Mouse (Mus musculus) cerebellum, adult 2 months (tissue): ENCODE measurements around the gene Pik3ca. TPM values are rescaled to one million over a fixed set of nuclear protein-coding genes. Genes with fewer than 3 reads are reported as not detected.

Experiments used
- DNase-seq, 2 experiments: peaks; one replicate each; pipeline ENCODE4 v3.0.0; 2021
- H3K27ac ChIP-seq: fragments of 200-500 bp; 2 replicates; pipeline ENCODE4 v1.5.1; 2012; ENCODE audit warnings: low read length, control low read depth, inconsistent platforms; ENCODE audit not compliant: insufficient read depth
- H3K27me3 ChIP-seq: fragments of 200-500 bp; 2 replicates; pipeline ENCODE4 v1.6.1; 2012; ENCODE audit warnings: inconsistent platforms, mild to moderate bottlenecking, low read length, moderate library complexity; ENCODE audit not compliant: control insufficient read depth, insufficient read depth
- H3K4me1 ChIP-seq: fragments of 200-500 bp; 2 replicates; pipeline ENCODE4 v1.6.1; 2011; ENCODE audit warnings: low read length; ENCODE audit not compliant: control insufficient read depth, insufficient read depth
- H3K4me3 ChIP-seq: fragments of 200-500 bp; replicated peaks from 2 replicates; pipeline ENCODE3; 2011; ENCODE audit warnings: mild to moderate bottlenecking, low read depth, low read length, control low read depth; ENCODE audit not compliant: insufficient read depth
- CTCF ChIP-seq: fragments of 200-500 bp; IDR thresholded peaks from 2 replicates; pipeline ENCODE4 v1.5.1; 2011; ENCODE audit warnings: low read depth, mild to moderate bottlenecking, control low read depth, low read length, moderate library complexity, borderline replicate concordance; ENCODE audit not compliant: insufficient read depth
- POLR2A ChIP-seq: fragments of 200-500 bp; IDR thresholded peaks from 2 replicates; pipeline ENCODE4 v1.6.1; 2011; ENCODE audit warnings: low read length, control low read depth, borderline replicate concordance; ENCODE audit not compliant: insufficient read depth
- WGBS: fragments of 180-500 bp; shearing (Covaris S2); methylation state at CpG from one replicate; pipeline ENCODE4 v1.1.7; 2018; 5-methylcytosine and 5-hydroxymethylcytosine counted together
- polyA plus RNA-seq: library from polyadenylated mRNA; depleted of rRNA; stranded (reverse); fragments of >200 nt; gene quantifications from 2 replicates; pipeline ENCODE4 v1.2.3, GENCODE M21; 2012

Gene Pik3ca
- polyA plus RNA-seq, 1 experiment: 29.7 TPM

DNA sequence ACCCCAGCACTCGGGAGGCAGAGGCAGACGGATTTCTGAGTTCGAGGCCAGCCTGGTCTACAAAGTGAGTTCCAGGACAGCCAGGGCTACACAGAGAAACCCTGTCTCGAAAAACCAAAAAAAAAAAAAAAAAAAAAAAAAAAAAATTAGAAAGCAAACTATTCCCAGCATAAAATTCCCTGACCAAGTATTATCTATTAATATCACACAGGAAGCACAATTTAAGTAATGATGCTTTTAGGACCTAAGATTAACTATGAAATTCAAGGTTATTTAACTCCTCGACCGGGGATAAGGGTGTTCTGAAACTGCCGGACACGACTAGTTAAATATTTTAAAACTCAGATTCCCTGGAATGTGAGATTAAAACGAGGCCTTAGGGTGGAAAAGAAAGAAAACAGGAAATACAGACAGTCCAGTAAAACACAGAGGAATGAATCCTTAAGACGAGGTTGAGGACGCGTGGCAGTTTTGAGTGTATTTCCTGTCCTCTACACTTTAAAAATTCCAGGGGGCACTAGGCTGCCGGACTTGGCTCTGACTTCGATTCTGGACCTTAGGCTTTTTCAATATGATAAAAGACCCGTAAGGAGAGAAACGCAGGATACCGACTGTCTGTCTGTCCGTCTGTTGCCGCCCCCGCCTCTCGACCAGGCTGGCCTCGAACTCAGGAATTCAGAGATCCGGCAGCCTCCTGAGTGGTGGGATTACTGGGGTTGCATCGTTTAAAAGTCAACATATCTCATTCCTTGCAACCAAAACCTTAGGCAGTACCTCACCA lies 1.5 kb upstream of the Pik3ca start:
- TF ChIP-seq CTCF: no peak
- TF ChIP-seq POLR2A: no peak
- Histone ChIP-seq H3K27ac (peak overlapping the region; percentile 78; the same call in 1 of the 2 replicates), H3K27me3 (no peaks in the 10 kb centered on the region), H3K4me1 (peaks cover 7% of the 10 kb centered on the region), H3K4me3 (peak overlapping the region; percentile 71)
- peak; percentile 43 to 58 for DNase-seq
- WGBS: 22% methylated on average over 24 of the region's 24 CpGs

DNA sequence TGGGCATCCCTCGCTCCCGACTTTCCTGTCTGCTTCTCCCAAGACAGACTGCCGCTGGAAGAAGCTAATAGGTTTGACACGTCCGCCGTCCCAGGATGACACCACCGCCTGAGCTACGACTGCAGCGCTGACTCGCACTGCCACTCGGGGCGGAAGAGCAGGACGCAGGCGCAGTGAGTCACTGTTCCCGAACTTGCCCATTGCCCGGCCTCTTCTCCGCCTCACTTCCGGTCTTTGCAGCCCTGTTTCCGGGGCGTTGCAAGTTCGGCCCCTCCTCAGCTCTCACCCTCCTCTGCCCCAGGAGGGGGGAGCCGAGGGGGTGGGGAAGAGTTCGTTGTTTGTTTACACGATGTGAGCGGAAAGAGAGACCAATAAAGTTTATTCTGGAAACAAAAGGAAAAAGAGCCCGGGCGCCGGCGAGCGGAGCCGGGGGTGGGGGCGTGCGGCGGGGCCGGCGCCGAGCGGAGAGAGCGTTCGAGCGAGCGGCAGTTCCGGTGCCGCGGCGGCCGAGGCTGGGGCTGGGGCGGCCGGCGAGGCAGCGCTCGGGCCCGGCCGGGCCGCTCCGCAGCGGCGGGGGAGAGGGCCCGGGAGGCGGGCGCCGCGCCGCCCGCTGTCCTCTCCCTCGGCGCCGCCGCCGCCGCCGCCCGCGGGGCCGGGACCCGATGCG lies 544 bp upstream of the Pik3ca start:
- Histone ChIP-seq H3K4me1 (peaks cover 7% of the 10 kb centered on the region), H3K27me3 (no peaks in the 10 kb centered on the region), H3K27ac (peak overlapping the region; percentile 78), H3K4me3 (peak overlapping the region; percentile 71)
- WGBS: under 1% methylated on average over 72 of the region's 77 CpGs
- DNase-seq: peak; percentile 97 to 98
- TF ChIP-seq CTCF (no peak), POLR2A (peak; percentile 98)

DNA sequence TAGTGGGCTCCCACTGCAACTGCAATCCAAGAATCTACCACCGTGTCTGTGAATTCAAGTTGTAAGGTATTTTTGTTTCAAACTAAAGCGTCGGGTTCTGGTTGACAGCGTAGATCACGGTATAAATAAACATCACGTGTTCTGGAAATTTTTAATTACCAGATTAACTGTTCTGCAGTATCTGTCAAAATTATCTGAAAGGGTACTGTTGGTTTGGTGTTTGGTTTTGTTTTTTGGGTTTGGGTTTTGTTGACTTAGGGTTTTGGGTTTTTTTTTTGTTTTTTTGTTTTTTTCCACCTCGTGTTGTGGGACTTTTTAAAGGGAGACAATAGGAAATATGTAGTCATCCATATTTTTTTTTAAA lies 686 bp downstream of the Pik3ca start:
- Histone ChIP-seq H3K27ac (no peak overlapping the region), H3K27me3 (no peaks in the 10 kb centered on the region), H3K4me1 (peaks cover 8% of the 10 kb centered on the region), H3K4me3 (peak overlapping the region; percentile 59)
- DNase-seq: no peak
- under 1% methylated on average over 7 of the region's 7 CpGs for WGBS
- no peak for TF ChIP-seq POLR2A
- no peak for TF ChIP-seq CTCF

DNA sequence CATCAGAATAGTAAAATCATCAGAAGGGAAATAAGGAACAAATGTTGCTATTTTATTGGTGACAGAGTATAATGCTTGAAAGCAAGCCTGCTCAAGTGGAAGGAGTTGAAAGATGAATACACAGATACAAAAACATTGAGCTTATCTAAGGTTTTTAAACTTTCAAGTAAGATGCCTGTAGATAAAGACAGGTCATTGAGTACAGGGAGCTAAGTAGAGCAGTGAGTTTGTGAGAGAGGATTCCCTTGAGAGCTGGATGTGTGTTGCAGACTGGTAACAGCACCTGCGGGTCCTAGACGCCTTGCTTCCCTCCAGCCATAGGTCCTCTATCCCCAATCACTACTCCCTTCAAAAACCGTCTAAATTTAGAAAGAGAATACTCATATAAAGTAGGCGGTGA lies 1.2 kb downstream of the Pik3ca start:
- WGBS: 22% methylated on average over 4 of the region's 4 CpGs
- H3K27ac ChIP-seq: no peak overlapping the region
- H3K4me3 ChIP-seq: no peak overlapping the region
- H3K4me1 ChIP-seq: peaks cover 12% of the 10 kb centered on the region
- no peak for TF ChIP-seq CTCF
- no peak for TF ChIP-seq POLR2A
- no peak for DNase-seq
- no peaks in the 10 kb centered on the region for H3K27me3 ChIP-seq

DNA sequence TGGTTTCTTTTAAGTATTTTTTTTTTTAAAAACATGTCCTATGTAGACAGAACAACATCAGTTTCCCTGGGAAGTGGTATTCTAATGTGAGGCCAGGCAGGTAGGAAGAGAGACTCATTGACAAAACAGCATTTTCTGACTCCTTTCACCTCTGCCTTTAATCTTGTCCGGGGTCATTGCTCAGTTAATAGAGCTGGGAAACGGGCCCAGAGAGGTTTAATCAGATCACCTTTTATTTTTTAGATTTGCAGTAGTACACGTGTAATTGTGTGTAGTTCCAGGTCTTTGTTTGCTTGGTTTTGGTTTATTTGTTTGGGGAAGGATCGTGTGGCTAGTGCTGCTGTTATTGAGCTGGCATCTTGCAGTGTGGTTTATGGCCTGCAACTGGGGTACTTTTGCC lies 1.9 kb downstream of the Pik3ca start:
- TF ChIP-seq CTCF (no peak), POLR2A (no peak)
- H3K27ac ChIP-seq: no peak overlapping the region
- 50% methylated on average over 4 of the region's 4 CpGs for WGBS
- no peak overlapping the region for H3K4me3 ChIP-seq
- no peaks in the 10 kb centered on the region for H3K27me3 ChIP-seq
- DNase-seq: no peak
- peaks cover 14% of the 10 kb centered on the region for H3K4me1 ChIP-seq

DNA sequence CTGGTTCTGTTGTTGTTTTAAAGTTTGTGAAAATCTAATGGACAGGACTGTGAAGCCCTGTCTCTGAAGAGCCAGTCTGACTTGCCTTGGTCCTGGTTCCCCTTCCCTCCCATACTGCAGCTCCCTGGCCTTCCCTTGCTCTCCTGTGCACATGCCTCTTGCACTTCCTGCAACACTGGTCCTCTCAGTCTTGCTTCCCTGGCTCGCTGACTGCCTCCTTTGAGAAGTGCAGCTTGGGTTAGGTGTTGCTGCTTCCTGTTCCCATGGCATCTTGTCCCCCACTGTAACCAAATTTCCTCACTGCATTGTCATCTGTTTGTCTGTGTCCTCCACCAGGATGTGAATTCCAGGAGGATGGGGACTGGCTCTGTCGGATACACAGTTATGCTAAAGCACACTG lies 2.5 kb downstream of the Pik3ca start:
- DNase-seq: no peak
- no peak for TF ChIP-seq CTCF
- TF ChIP-seq POLR2A: no peak

DNA sequence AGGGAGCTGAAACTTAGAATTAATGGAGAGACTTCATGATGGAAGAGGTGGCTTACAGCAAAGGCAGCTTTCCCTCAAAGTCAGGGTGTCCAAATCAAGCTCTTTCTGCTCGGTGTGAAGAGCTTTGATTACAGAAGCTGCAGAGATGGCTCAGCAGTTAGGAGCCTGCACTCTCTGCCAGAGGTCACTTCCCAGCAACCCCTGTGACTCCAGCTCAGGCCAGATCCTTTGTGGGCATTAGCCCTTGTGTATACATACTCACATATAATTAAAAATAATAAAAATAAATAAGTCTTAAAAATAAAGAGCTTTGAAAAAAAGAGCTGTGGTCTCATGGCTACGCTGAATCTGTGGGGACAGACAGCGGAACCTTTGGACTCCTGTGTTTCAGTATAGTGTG lies 4.1 kb downstream of the Pik3ca start:
- TF ChIP-seq CTCF (no peak), POLR2A (no peak)
- no peak for DNase-seq
- Histone ChIP-seq H3K27me3 (no peaks in the 10 kb centered on the region), H3K4me1 (peaks cover 14% of the 10 kb centered on the region), H3K4me3 (no peak overlapping the region), H3K27ac (no peak overlapping the region)
- 71% methylated on average over 3 of the region's 3 CpGs for WGBS

More for the DNA sequence above, 2.5 kb downstream of the Pik3ca start:
- Histone ChIP-seq H3K4me3 (no peak overlapping the region), H3K27ac (no peak overlapping the region), H3K4me1 (peaks cover 14% of the 10 kb centered on the region), H3K27me3 (no peaks in the 10 kb centered on the region)
- WGBS: 36% methylated on average over 2 of the region's 2 CpGs

DNA sequence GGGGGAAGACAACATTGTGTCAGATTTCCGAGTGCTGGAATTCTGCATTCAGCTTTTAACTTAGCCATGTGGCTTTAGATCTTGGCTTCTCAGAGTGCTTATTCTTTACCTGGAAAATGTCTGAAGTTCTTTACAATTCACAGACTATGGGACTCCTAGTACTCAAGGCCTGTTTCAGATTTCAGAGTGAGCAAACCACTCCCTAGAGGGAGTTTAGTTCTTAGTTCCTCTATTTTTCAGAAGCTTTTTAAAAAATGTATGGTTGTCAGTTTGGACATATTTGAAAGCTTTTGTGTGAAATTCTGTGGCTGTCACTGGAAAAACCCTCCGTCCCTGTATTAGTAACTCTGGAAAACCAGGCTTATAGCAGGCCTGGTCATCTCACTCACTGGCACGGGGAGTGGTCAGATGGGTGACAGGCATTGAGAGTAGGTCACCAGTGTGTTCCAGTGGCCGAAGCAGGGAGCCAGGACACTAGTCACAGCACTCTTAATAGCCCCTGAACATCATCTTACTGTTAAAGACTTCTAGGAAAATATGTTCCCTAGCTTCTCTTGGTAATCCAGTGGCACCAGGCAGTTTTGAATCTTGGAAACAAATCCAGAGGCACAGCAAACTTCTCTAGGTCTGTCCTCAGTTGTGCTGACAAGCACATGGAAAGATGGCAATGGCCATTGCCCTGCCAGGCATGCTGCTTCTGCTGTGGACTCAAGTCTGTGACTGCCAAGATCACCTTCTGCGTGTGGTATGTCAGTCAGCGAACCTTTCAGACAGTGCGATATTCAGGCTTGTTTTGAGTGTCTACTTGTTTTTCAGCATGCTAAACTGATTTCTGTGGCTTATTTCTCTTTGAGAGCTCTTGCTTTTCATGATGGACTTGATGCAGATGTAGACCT lies 5.8 kb downstream of the Pik3ca start:
- no peaks in the 10 kb centered on the region for H3K27me3 ChIP-seq
- no peak overlapping the region for H3K27ac ChIP-seq
- 30% methylated on average over 7 of the region's 7 CpGs for WGBS
- H3K4me1 ChIP-seq: peaks cover 15% of the 10 kb centered on the region
- H3K4me3 ChIP-seq: no peak overlapping the region
- DNase-seq: peak; percentile 44 to 60
- TF ChIP-seq CTCF (no peak), POLR2A (no peak)
